Mouse (Mus musculus): ENCODE results near the gene Kctd3.

Gene Kctd3

GRCm38 (mm10) chr1:189007980-189008324 lies 311 bp upstream of the Kctd3 start:
- DNase-seq (ENCODE audit: low spot score): no peak

- DNase-seq (ENCODE audit: low spot score): no peak
Measured at GRCm38 (mm10) chr1:189006826-189007225, 815 bp downstream of the Kctd3 start.

GRCm38 (mm10) chr1:189006267-189006666 lies 1.4 kb downstream of the Kctd3 start:
- DNase-seq (ENCODE audit: low spot score): no peak

- DNase-seq (ENCODE audit: low spot score): no peak
Measured at GRCm38 (mm10) chr1:189004774-189005173, 2.9 kb downstream of the Kctd3 start.

GRCm38 (mm10) chr1:189001815-189002214 lies 5.8 kb downstream of the Kctd3 start:
- DNase-seq (ENCODE audit: low spot score): no peak

- DNase-seq (ENCODE audit: low spot score): no peak
Measured at GRCm38 (mm10) chr1:188999981-189000380, 7.7 kb downstream of the Kctd3 start.

- DNase-seq (ENCODE audit: low spot score): no peak
Measured at GRCm38 (mm10) chr1:188997921-188998320, 9.7 kb downstream of the Kctd3 start.

- no peak for DNase-seq (ENCODE audit: low spot score)
Measured at GRCm38 (mm10) chr1:188993218-188993617, 14.4 kb downstream of the Kctd3 start.

- peak; percentile 55 for DNase-seq (ENCODE audit: low spot score)
Measured at GRCm38 (mm10) chr1:188980050-188980449, 27.6 kb downstream of the Kctd3 start.

GRCm38 (mm10) chr1:188973926-188974325 lies 33.7 kb downstream of the Kctd3 start:
- DNase-seq (ENCODE audit: low spot score): peak; percentile 27

GRCm38 (mm10) chr1:188973078-188973477 lies 34.6 kb downstream of the Kctd3 start:
- DNase-seq (ENCODE audit: low spot score): peak; percentile 30

GRCm38 (mm10) chr1:188952501-188952900 lies 55.1 kb downstream of the Kctd3 start:
- DNase-seq (ENCODE audit: low spot score): no peak

GRCm38 (mm10) chr1:188951091-188951490 lies 56.5 kb downstream of the Kctd3 start:
- DNase-seq (ENCODE audit: low spot score): no peak

- no peak for DNase-seq (ENCODE audit: low spot score)
Measured at GRCm38 (mm10) chr1:188948276-188948675, 59.4 kb downstream of the Kctd3 start.

GRCm38 (mm10) chr1:188947794-188948193 lies 59.8 kb downstream of the Kctd3 start:
- no peak for DNase-seq (ENCODE audit: low spot score)

GRCm38 (mm10) chr1:188946849-188947248 lies 60.8 kb downstream of the Kctd3 start:
- no peak for DNase-seq (ENCODE audit: low spot score)

- DNase-seq (ENCODE audit: low spot score): no peak
Measured at GRCm38 (mm10) chr1:188945326-188945725, 62.3 kb downstream of the Kctd3 start.

GRCm38 (mm10) chr1:188937246-188937780 lies 70.3 kb downstream of the Kctd3 start:
- no peak for DNase-seq (ENCODE audit: low spot score)
